In the genomic region with DNA sequence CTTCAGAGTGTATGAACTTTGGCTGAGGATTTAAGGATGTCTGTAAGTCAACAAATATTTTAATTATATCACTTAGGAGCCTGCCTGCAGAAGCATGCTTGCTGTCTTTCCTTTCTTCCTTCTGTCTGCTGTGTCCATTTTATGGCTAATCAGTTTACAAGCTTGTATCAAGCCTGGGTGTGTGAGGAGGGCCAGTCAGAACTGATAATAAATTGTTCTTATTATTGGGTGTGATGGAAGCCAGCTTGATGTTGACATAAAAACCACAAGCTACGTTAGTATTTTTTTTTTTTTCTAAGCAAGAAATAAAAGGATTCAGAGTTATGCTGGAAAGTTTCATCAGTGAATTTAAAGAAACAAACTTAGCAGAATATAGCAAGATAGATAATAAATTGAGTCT, we compare ENCODE assay signal across 19 mouse cellular contexts.
"Had no signal": no experiment of that assay in that cellular context is flagged by ENCODE, and none has a peak within 500 bp of the region (broad histone marks: within the 10 kb centered on the region; RNA-seq: fewer than 3 reads in every experiment).

No protein-coding gene starts in this region.

- H3K4me3 ChIP-seq: layer of hippocampus, adult 2 months; neural tube, embryonic 12.5 days; neural tube, embryonic 15.5 days had no signal

- ATAC-seq: inflammation-experienced regulatory T-cells, adult 6 months; intestine, embryonic 16.5 days; lung, postnatal 0 days had no signal

- H3K4me2 ChIP-seq: lung, embryonic 14.5 days; midbrain, embryonic 11.5 days; neural tube, embryonic 12.5 days; neural tube, embryonic 15.5 days had no signal

- H3K27ac ChIP-seq: kidney, postnatal 0 days; layer of hippocampus, adult 2 months; macrophage; neural tube, embryonic 12.5 days; neural tube, embryonic 15.5 days had no signal

- DNase-seq: kidney, adult 2 months; kidney, postnatal 25 days; layer of hippocampus, adult 9-11 months; lung, embryonic 14.5 days; midbrain, embryonic 14.5 days; right cerebral cortex, adult 18-20 months; right cerebral cortex, postnatal 25 days; thymus, adult 18-20 months; thymus, postnatal 14 days; thymus, postnatal 4 days had no signal

- H3K9me3 ChIP-seq: neural tube, embryonic 12.5 days; neural tube, embryonic 15.5 days had no signal

- H3K9ac ChIP-seq: lung, embryonic 14.5 days; neural tube, embryonic 12.5 days; neural tube, embryonic 15.5 days had no signal

- H3K36me3 ChIP-seq: neural tube, embryonic 12.5 days; neural tube, embryonic 15.5 days had no signal

- H3K27me3 ChIP-seq: neural tube, embryonic 12.5 days; neural tube, embryonic 15.5 days had no signal
